Mouse (Mus musculus) MEL (cell line): ENCODE measurements around the gene Ffar2. TPM values are rescaled to one million over a fixed set of nuclear protein-coding genes. Genes with fewer than 3 reads are reported as not detected.

Experiments used
- DNase-seq: peaks from one replicate; pipeline ENCODE4 v3.0.0; 2011; ENCODE audit warnings: low read depth, low spot score
- H3K27ac ChIP-seq: 2 replicates; pipeline ENCODE4 v1.5.1; 2012; ENCODE audit warnings: low read depth, mild to moderate bottlenecking, control low read depth, low read length, moderate library complexity; ENCODE audit not compliant: control insufficient read depth
- H3K27me3 ChIP-seq, 2 experiments: fragments of 150-350 bp in 1 of 2; sonication (generic) in 1 of 2; 2 replicates each; pipeline ENCODE4 v1.6.1; 2012; ENCODE audit warnings: low read length in 2 of 2, mild to moderate bottlenecking in 2 of 2, improper control_type of control experiment in 1 of 2, moderate library complexity in 1 of 2; ENCODE audit not compliant: insufficient read depth in 2 of 2, control insufficient read depth in 1 of 2
- H3K36me3 ChIP-seq, 2 experiments: 2 replicates each; pipeline ENCODE4 v1.6.1; 2012 to 2014; ENCODE audit warnings: low read length in 2 of 2, improper control_type of control experiment in 1 of 2, inconsistent platforms in 1 of 2, mild to moderate bottlenecking in 1 of 2; ENCODE audit not compliant: insufficient read depth in 2 of 2, control insufficient read depth in 1 of 2
- H3K4me1 ChIP-seq, 2 experiments: fragments of 150-350 bp in 1 of 2; sonication (generic) in 1 of 2; 2 replicates each; pipeline ENCODE4 v1.6.1; 2012; ENCODE audit warnings: low read length in 2 of 2, improper control_type of control experiment in 1 of 2, mild to moderate bottlenecking in 1 of 2; ENCODE audit not compliant: insufficient read depth in 2 of 2, control insufficient read depth in 1 of 2
- H3K4me3 ChIP-seq, 2 experiments: fragments of 150-350 bp in 1 of 2; sonication (generic) in 1 of 2; 2 replicates each; pipeline ENCODE4 v1.5.1; 2012; ENCODE audit warnings: low read depth in 2 of 2, low read length in 2 of 2, mild to moderate bottlenecking in 2 of 2, moderate library complexity in 2 of 2, control low read depth in 1 of 2, improper control_type of control experiment in 1 of 2; ENCODE audit not compliant: control insufficient read depth in 1 of 2, insufficient read depth in 1 of 2
- H3K79me2 ChIP-seq: 2 replicates; pipeline ENCODE4 v1.6.1; 2012; ENCODE audit warnings: mild to moderate bottlenecking, low read length, moderate library complexity; ENCODE audit not compliant: control insufficient read depth, poor library complexity, insufficient read depth
- H3K9ac ChIP-seq: 2 replicates; pipeline ENCODE4 v1.6.1; 2012; ENCODE audit warnings: low read depth, mild to moderate bottlenecking, control low read depth, low read length, moderate library complexity; ENCODE audit not compliant: control insufficient read depth, poor library complexity, severe bottlenecking
- H3K9me3 ChIP-seq: fragments of 150-350 bp; sonication (generic); replicated peaks from 2 replicates; pipeline ENCODE4 v1.6.1; 2012; ENCODE audit warnings: mild to moderate bottlenecking, low read length, improper control_type of control experiment, moderate library complexity; ENCODE audit not compliant: insufficient read depth
- CHD2 ChIP-seq: IDR thresholded peaks from 2 replicates; pipeline ENCODE4 v1.6.1; 2011; ENCODE audit warnings: low read length, improper control_type of control experiment
- ELF1 ChIP-seq: IDR thresholded peaks from 2 replicates; pipeline ENCODE4 v1.6.1; 2014; ENCODE audit warnings: low read depth, mild to moderate bottlenecking, inconsistent platforms, low read length, improper control_type of control experiment, moderate library complexity
- GABPA ChIP-seq: IDR thresholded peaks from 2 replicates; pipeline ENCODE4 v1.6.1; 2012; ENCODE audit warnings: low read depth, mild to moderate bottlenecking, inconsistent platforms, low read length, improper control_type of control experiment, moderate library complexity
- GATA1 ChIP-seq: IDR thresholded peaks from 2 replicates; pipeline ENCODE4 v1.6.1; 2011; ENCODE audit warnings: low read depth, low read length, improper control_type of control experiment
- KAT2A ChIP-seq: conservative IDR thresholded peaks from 2 replicates; pipeline ENCODE4 v1.6.1; 2012; ENCODE audit warnings: low read depth, low read length, improper control_type of control experiment, inconsistent platforms
- MAX ChIP-seq: IDR thresholded peaks from 2 replicates; pipeline ENCODE4 v1.6.1; 2011; ENCODE audit warnings: low read length, improper control_type of control experiment
- MAZ ChIP-seq: IDR thresholded peaks from 2 replicates; pipeline ENCODE4 v1.6.1; 2012; ENCODE audit warnings: low read depth, mild to moderate bottlenecking, inconsistent platforms, low read length, improper control_type of control experiment
- MEF2A ChIP-seq: IDR thresholded peaks from 2 replicates; pipeline ENCODE4 v1.6.1; 2014; ENCODE audit warnings: low read depth, mild to moderate bottlenecking, inconsistent platforms, low read length, improper control_type of control experiment; ENCODE audit not compliant: poor library complexity, insufficient replicate concordance, severe bottlenecking; ENCODE audit errors: extremely low read depth
- MYB ChIP-seq: IDR thresholded peaks from 2 replicates; pipeline ENCODE4 v1.6.1; 2011; ENCODE audit warnings: mild to moderate bottlenecking, low read depth, low read length, improper control_type of control experiment
- NELFE ChIP-seq: IDR thresholded peaks from 2 replicates; pipeline ENCODE4 v1.6.1; 2011; ENCODE audit warnings: low read depth, low read length, improper control_type of control experiment
- NRF1 ChIP-seq: IDR thresholded peaks from 2 replicates; pipeline ENCODE4 v1.6.1; 2014; ENCODE audit warnings: low read depth, mild to moderate bottlenecking, inconsistent platforms, low read length, improper control_type of control experiment, moderate library complexity; ENCODE audit not compliant: poor library complexity, insufficient read depth, severe bottlenecking
- POLR2AphosphoS2 ChIP-seq: IDR thresholded peaks from 2 replicates; pipeline ENCODE4 v1.6.1; 2011; ENCODE audit warnings: low read length, improper control_type of control experiment
- RCOR1 ChIP-seq: IDR thresholded peaks from 2 replicates; pipeline ENCODE4 v1.6.1; 2012; ENCODE audit warnings: low read depth, mild to moderate bottlenecking, inconsistent platforms, low read length, improper control_type of control experiment
- SIN3A ChIP-seq: IDR thresholded peaks from 2 replicates; pipeline ENCODE4 v1.6.1; 2012; ENCODE audit warnings: low read length, improper control_type of control experiment, inconsistent platforms
- SMC3 ChIP-seq: IDR thresholded peaks from 2 replicates; pipeline ENCODE4 v1.6.1; 2011; ENCODE audit warnings: low read depth, low read length, improper control_type of control experiment
- TBP ChIP-seq: IDR thresholded peaks from 2 replicates; pipeline ENCODE4 v1.8.0; 2011; ENCODE audit warnings: low read depth, low read length, improper control_type of control experiment
- USF2 ChIP-seq, 2 experiments: IDR thresholded peaks; 2 replicates each; pipeline ENCODE4 v1.6.1; 2011 to 2012; ENCODE audit warnings: improper control_type of control experiment in 2 of 2, low read length in 2 of 2, borderline replicate concordance in 1 of 2, inconsistent platforms in 1 of 2, low read depth in 1 of 2, mild to moderate bottlenecking in 1 of 2; ENCODE audit not compliant: insufficient read depth in 1 of 2
- ZKSCAN1 ChIP-seq: IDR thresholded peaks from 2 replicates; pipeline ENCODE4 v1.6.1; 2012; ENCODE audit warnings: low read depth, mild to moderate bottlenecking, inconsistent platforms, low read length, improper control_type of control experiment, moderate library complexity
- ZNF384 ChIP-seq: IDR thresholded peaks from 2 replicates; pipeline ENCODE4 v1.6.1; 2012; ENCODE audit warnings: low read depth, mild to moderate bottlenecking, inconsistent platforms, low read length, improper control_type of control experiment
- polyA plus RNA-seq, 2 experiments: library from polyadenylated mRNA; stranded (reverse) in 1 of 2; unstranded in 1 of 2; fragments of >175 nt in 1 of 2; fragments of >200 nt in 1 of 2; gene quantifications; 2 replicates each; pipeline versions ENCODE4 v1.2.1 to v1.2.4; 2012; ENCODE audit warnings: low replicate concordance in 2 of 2, low read depth in 1 of 2; ENCODE audit not compliant: insufficient read length in 2 of 2, insufficient read depth in 1 of 2, missing spikeins in 1 of 2
- total RNA-seq: library from RNA; depleted of rRNA; stranded (reverse); fragments of 300-350 nt; gene quantifications from 2 replicates; pipeline ENCODE4 v1.2.3, GENCODE M21; 2012

The Ffar2 gene
- total and polyA plus RNA-seq, 3 experiments = 0.04 TPM; not detected in 2

GRCm38 (mm10) chr7:30812291-30812807 is 11.2 kb downstream of the Ffar2 start:
- no peak overlapping the region for H3K4me3 ChIP-seq
- H3K79me2 ChIP-seq = no peaks in the 10 kb centered on the region
- no peaks in the 10 kb centered on the region for H3K36me3 ChIP-seq
- no peaks in the 10 kb centered on the region for H3K9me3 ChIP-seq
- peaks cover 0 to 1% of the 10 kb centered on the region in 2 experiments; a peak in 2 of 4 replicates for H3K27me3 ChIP-seq
- H3K27ac ChIP-seq = no peak overlapping the region
- no peaks in the 10 kb centered on the region for H3K4me1 ChIP-seq
- TF ChIP-seq USF2 (IDR thresholded peaks at IDR 0.05; ENCODE audit: borderline replicate concordance in 1 of 2, insufficient read depth in 1 of 2, low read depth in 1 of 2, low read length in 2 of 2) (no peak), TBP (peak; percentile 75), NRF1 (no peak)
- no peak overlapping the region for H3K9ac ChIP-seq
- peak; percentile 27 for DNase-seq

- Histone ChIP-seq H3K36me3 (no peaks in the 10 kb centered on the region), H3K9me3 (no peaks in the 10 kb centered on the region), H3K79me2 (no peaks in the 10 kb centered on the region), H3K4me1 (no peaks in the 10 kb centered on the region), H3K27me3 (peaks cover 0 to 1% of the 10 kb centered on the region in 2 experiments; a peak in 2 of 4 replicates), H3K27ac (no peak overlapping the region), H3K9ac (no peak overlapping the region)
- DNase-seq = no peak
- no peak for TF ChIP-seq RCOR1
- no peak for TF ChIP-seq ZKSCAN1
- TF ChIP-seq MAZ = no peak
- no peak for TF ChIP-seq MEF2A
- TF ChIP-seq NELFE = no peak
- TF ChIP-seq CHD2 = no peak
- TF ChIP-seq ZNF384 = no peak
- no peak for TF ChIP-seq TBP
- TF ChIP-seq KAT2A = no peak
- no peak for TF ChIP-seq MYB
- no peak for TF ChIP-seq NRF1
- TF ChIP-seq MAX = no peak
- no peak for TF ChIP-seq USF2 (IDR thresholded peaks at IDR 0.05; ENCODE audit: borderline replicate concordance in 1 of 2, insufficient read depth in 1 of 2, low read depth in 1 of 2, low read length in 2 of 2)
- no peak for TF ChIP-seq ELF1
- no peak for TF ChIP-seq POLR2AphosphoS2
- TF ChIP-seq SMC3 = no peak
- no peak for TF ChIP-seq GATA1
- no peak for TF ChIP-seq SIN3A
- no peak for TF ChIP-seq GABPA
- TF ChIP-seq, all 39 proteins: peak for 0
- H3K4me3 ChIP-seq = no peak overlapping the region
These were observed 11.8 kb downstream of the Ffar2 start for GRCm38 (mm10) chr7:30811757-30812290.
